ENCODE assay signal across 24 mouse cellular contexts in genomic region chr2:30032957-30033356, GRCm38 (mm10). TPM values are rescaled to one million over a fixed set of nuclear protein-coding genes. Genes with fewer than 3 reads are reported as not detected.
A peak's percentile ranks its signal among the peaks of the same experiment; 100 is the strongest.
DNase-seq lines count a peak whose midpoint lies in the region; ATAC-seq lines count a peak whose summit lies in the region.
"Had no signal": no experiment of that assay in that cellular context is flagged by ENCODE, and none has a peak within 500 bp of the region (broad histone marks: within the 10 kb centered on the region; RNA-seq: fewer than 3 reads in every experiment).

No protein-coding gene starts in this region.

- no peaks in the 10 kb centered on the region for H3K9me3 ChIP-seq in midbrain, embryonic 12.5 days
- no peaks in the 10 kb centered on the region for H3K9me3 ChIP-seq in midbrain, embryonic 15.5 days
- H3K9me3 ChIP-seq: embryonic facial prominence, embryonic 12.5 days; forebrain, embryonic 15.5 days; kidney, embryonic 15.5 days; liver, embryonic 12.5 days; stomach, embryonic 15.5 days had no signal

- peaks cover 66% of the 10 kb centered on the region for H3K36me3 ChIP-seq in midbrain, embryonic 12.5 days
- peaks cover 56% of the 10 kb centered on the region for H3K36me3 ChIP-seq in midbrain, embryonic 15.5 days (replicated peaks)

- peak; percentile 88 for DNase-seq in heart, adult 11 months
- no peak for DNase-seq in heart, postnatal 4 days
- DNase-seq in testis, postnatal 10 days (ENCODE audit: low spot score) = peak; percentile 45
- no peak for DNase-seq in testis, postnatal 14 days (ENCODE audit: low spot score)
- DNase-seq in cerebellum, adult 11-12 months = no peak
- DNase-seq: adrenal gland, postnatal 10 days; cerebellum, adult 9-10 months; cerebellum, postnatal 36 days; heart, postnatal 14 days; kidney, adult 18-20 months; layer of hippocampus, adult 9-11 months; left cerebral cortex, postnatal 4 days; liver, postnatal 0 days; lung, postnatal 36 days had no signal

- no peak overlapping the region for H3K9ac ChIP-seq in midbrain, embryonic 12.5 days (replicated peaks)
- no peak overlapping the region for H3K9ac ChIP-seq in midbrain, embryonic 15.5 days
- H3K9ac ChIP-seq: embryonic facial prominence, embryonic 12.5 days; forebrain, embryonic 15.5 days; kidney, embryonic 15.5 days; liver, embryonic 12.5 days; liver, postnatal 0 days; stomach, embryonic 15.5 days had no signal

- 80% methylated on average over 6 of the region's 6 CpGs for WGBS in midbrain, embryonic 12.5 days
- 67% methylated on average over 6 of the region's 6 CpGs for WGBS in midbrain, embryonic 15.5 days

- H3K27me3 ChIP-seq in midbrain, embryonic 12.5 days = no peaks in the 10 kb centered on the region
- no peaks in the 10 kb centered on the region for H3K27me3 ChIP-seq in midbrain, embryonic 15.5 days (replicated peaks)
- H3K27me3 ChIP-seq: embryonic facial prominence, embryonic 12.5 days; forebrain, embryonic 15.5 days; kidney, embryonic 15.5 days; liver, embryonic 12.5 days; Patski; stomach, embryonic 15.5 days had no signal

- H3K27ac ChIP-seq in midbrain, embryonic 12.5 days (replicated peaks) = peak overlapping the region; percentile 25; the same call in 1 of the 2 replicates
- no peak overlapping the region for H3K27ac ChIP-seq in midbrain, embryonic 15.5 days
- H3K27ac ChIP-seq: embryonic facial prominence, embryonic 12.5 days; forebrain, embryonic 15.5 days; kidney, embryonic 15.5 days; liver, embryonic 12.5 days; stomach, embryonic 15.5 days had no signal

- H3K4me2 ChIP-seq in midbrain, embryonic 12.5 days (replicated peaks) = no peak overlapping the region
- H3K4me2 ChIP-seq in midbrain, embryonic 15.5 days = no peak overlapping the region
- H3K4me2 ChIP-seq: embryonic facial prominence, embryonic 12.5 days; forebrain, embryonic 15.5 days; kidney, embryonic 15.5 days; liver, embryonic 12.5 days; stomach, embryonic 15.5 days had no signal

- no peak overlapping the region for H3K4me3 ChIP-seq in midbrain, embryonic 12.5 days
- H3K4me3 ChIP-seq in midbrain, embryonic 15.5 days = no peak overlapping the region
- H3K4me3 ChIP-seq: embryonic facial prominence, embryonic 12.5 days; forebrain, embryonic 15.5 days; kidney, embryonic 15.5 days; liver, embryonic 12.5 days; stomach, embryonic 15.5 days had no signal

- H3K4me1 ChIP-seq in midbrain, embryonic 12.5 days = no peaks in the 10 kb centered on the region
- H3K4me1 ChIP-seq in midbrain, embryonic 15.5 days = no peaks in the 10 kb centered on the region
- H3K4me1 ChIP-seq: embryonic facial prominence, embryonic 12.5 days; forebrain, embryonic 15.5 days; kidney, embryonic 15.5 days; liver, embryonic 12.5 days; stomach, embryonic 15.5 days had no signal

- ATAC-seq in midbrain, embryonic 12.5 days (ENCODE audit: low FRiP score, low read depth) = no peak
- ATAC-seq in midbrain, embryonic 15.5 days (replicated peaks) = no peak
- ATAC-seq: forebrain, embryonic 15.5 days; hindbrain, embryonic 16.5 days; liver, embryonic 12.5 days; liver, postnatal 0 days; Patski had no signal

RNA-seq across cellular contexts. Expression of gene Wdr34, which starts 15.7 kb away (rescaled TPM):
- total RNA-seq in heart, postnatal 4 days (2021) = 10 to 100 TPM; 15.2 to 15.8 TPM
- polyA plus RNA-seq in midbrain, embryonic 12.5 days (2016; fragmentation: Nextera tagmentation; extraction: Ambion mirVana) = 38.0 and 39.1 TPM in 2 replicates
- polyA plus RNA-seq in midbrain, embryonic 15.5 days (2015; fragmentation: Nextera tagmentation; extraction: Ambion mirVana) = 86.7 and 88.7 TPM in 2 replicates
- total RNA-seq: monocyte, adult 5-6 weeks had no signal

RNA-seq across cellular contexts. Expression of gene Set, which starts 24.2 kb away (rescaled TPM):
- 100 to 1,000 TPM; 174 to 185 TPM for total RNA-seq in heart, postnatal 4 days (2021)
- polyA plus RNA-seq in midbrain, embryonic 12.5 days (2016; fragmentation: Nextera tagmentation; extraction: Ambion mirVana) = 627 and 693 TPM in 2 replicates
- polyA plus RNA-seq in midbrain, embryonic 15.5 days (2015; fragmentation: Nextera tagmentation; extraction: Ambion mirVana) = 338 and 355 TPM in 2 replicates

RNA-seq across cellular contexts. Expression of gene Pkn3, which starts 44.5 kb away (rescaled TPM):
- total RNA-seq in heart, postnatal 4 days (2021) = 10 to 100 TPM; 15.3 to 17.9 TPM
- 8.7 and 9.2 TPM in 2 replicates for polyA plus RNA-seq in midbrain, embryonic 12.5 days (2016; fragmentation: Nextera tagmentation; extraction: Ambion mirVana)
- polyA plus RNA-seq in midbrain, embryonic 15.5 days (2015; fragmentation: Nextera tagmentation; extraction: Ambion mirVana) = 1.8 and 1.9 TPM in 2 replicates

Comparison
In these comparisons a context has a peak if more than half of its experiments do, and no peak if none do; other contexts are left out.
1. DNase-seq: peak in heart, adult 11 months (single experiment) and testis, postnatal 10 days (single experiment); none in heart, postnatal 4 days (single experiment), testis, postnatal 14 days (single experiment) and cerebellum, adult 11-12 months (single experiment).